26 mouse cellular contexts compared by ENCODE assay signal in the genomic region with DNA sequence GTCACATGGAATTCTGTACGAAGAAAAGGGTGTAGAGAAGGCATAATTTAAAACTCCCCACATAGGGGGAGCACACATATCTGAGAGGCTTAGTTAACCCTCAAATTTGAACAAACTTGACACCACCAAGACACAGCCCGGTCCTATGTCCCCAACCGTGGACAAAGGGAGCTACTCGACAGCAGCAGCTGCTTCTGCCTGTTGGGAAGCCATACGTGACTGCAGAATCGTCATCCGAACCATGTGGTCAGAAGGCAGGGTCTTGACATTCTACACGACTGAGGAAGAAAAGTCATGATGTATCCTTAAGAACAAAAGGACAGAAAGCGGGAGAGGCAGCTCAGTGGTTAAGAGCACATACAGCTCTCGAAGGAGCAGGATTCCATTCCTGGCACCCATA. TPM values are rescaled to one million over a fixed set of nuclear protein-coding genes. Genes with fewer than 3 reads are reported as not detected.
DNase-seq lines count a peak whose midpoint lies in the region; ATAC-seq and TF ChIP-seq lines count a peak whose summit lies in the region.
"Had no signal": no experiment of that assay in that cellular context is flagged by ENCODE, and none has a peak within 500 bp of the region (broad histone marks: within the 10 kb centered on the region; RNA-seq: fewer than 3 reads in every experiment).

No protein-coding gene starts in this region.

- H3K9me3 ChIP-seq in heart, embryonic 10.5 days: no peaks in the 10 kb centered on the region
- no peaks in the 10 kb centered on the region for H3K9me3 ChIP-seq in kidney, embryonic 15.5 days (replicated peaks)
- no peaks in the 10 kb centered on the region for H3K9me3 ChIP-seq in limb, embryonic 14.5 days (ENCODE audit: control insufficient read depth, low read length)
- H3K9me3 ChIP-seq: forebrain, embryonic 10.5 days; hindbrain, embryonic 13.5 days; midbrain, embryonic 13.5 days had no signal

- no peaks in the 10 kb centered on the region for H3K79me2 ChIP-seq in C2C12 (ENCODE audit: control insufficient read depth, insufficient read depth)

- TF ChIP-seq POLR2A in kidney, adult 2 months (IDR thresholded peaks at IDR 0.05; ENCODE audit: low read depth, low read length): no peak
- no peak for TF ChIP-seq POLR2A in limb, embryonic 14.5 days (IDR thresholded peaks at IDR 0.05; ENCODE audit: borderline replicate concordance, extremely low read depth, insufficient read depth, insufficient read length)

- no peak for TF ChIP-seq CTCF in kidney, adult 2 months (conservative IDR thresholded peaks at IDR 0.05; ENCODE audit: insufficient read depth, insufficient read length, low read depth, low read length)
- no peak for TF ChIP-seq CTCF in C2C12 (IDR thresholded peaks at IDR 0.05; ENCODE audit: control insufficient read depth, insufficient read depth, insufficient read length)

- intact Hi-C loops in left cerebral cortex, postnatal 36 days (cut with DNase I): no loop called here

- H3K27me3 ChIP-seq in heart, embryonic 10.5 days (ENCODE audit: insufficient read depth, poor library complexity, severe bottlenecking): no peaks in the 10 kb centered on the region
- H3K27me3 ChIP-seq in kidney, embryonic 15.5 days: no peaks in the 10 kb centered on the region
- no peaks in the 10 kb centered on the region for H3K27me3 ChIP-seq in kidney, adult 2 months (replicated peaks; ENCODE audit: control insufficient read depth, insufficient read depth, low read length)
- peaks cover 24% of the 10 kb centered on the region for H3K27me3 ChIP-seq in C2C12 (ENCODE audit: control insufficient read depth, insufficient read depth, insufficient read length)
- H3K27me3 ChIP-seq in limb, embryonic 14.5 days (ENCODE audit: control insufficient read depth, insufficient read depth, low read length): no peaks in the 10 kb centered on the region
- H3K27me3 ChIP-seq: hindbrain, embryonic 13.5 days; midbrain, embryonic 13.5 days had no signal

- H3K4me2 ChIP-seq in kidney, embryonic 15.5 days: no peak overlapping the region
- H3K4me2 ChIP-seq in limb, embryonic 14.5 days (replicated peaks; ENCODE audit: low read depth, low read length, severe bottlenecking): no peak overlapping the region
- H3K4me2 ChIP-seq: hindbrain, embryonic 13.5 days; midbrain, embryonic 13.5 days had no signal

- no peak overlapping the region for H3K4me3 ChIP-seq in heart, embryonic 10.5 days
- no peak overlapping the region for H3K4me3 ChIP-seq in kidney, embryonic 15.5 days (replicated peaks)
- H3K4me3 ChIP-seq in kidney, adult 2 months (ENCODE audit: insufficient read depth, low read depth, low read length): no peak overlapping the region
- H3K4me3 ChIP-seq in C2C12 (ENCODE audit: insufficient read depth, poor library complexity, severe bottlenecking): no peak overlapping the region
- H3K4me3 ChIP-seq in limb, embryonic 14.5 days (replicated peaks; ENCODE audit: low read length): no peak overlapping the region
- H3K4me3 ChIP-seq: forebrain, embryonic 10.5 days; hindbrain, embryonic 13.5 days; midbrain, embryonic 13.5 days had no signal

- 57% methylated on average over 10 of the region's 10 CpGs for WGBS in heart, embryonic 10.5 days
- 51% methylated on average over 10 of the region's 10 CpGs for WGBS in kidney, embryonic 15.5 days
- WGBS in kidney, adult 2 months: 55% methylated on average over 10 of the region's 10 CpGs
- 68% methylated on average over 10 of the region's 10 CpGs for WGBS in limb, embryonic 14.5 days

- no peak overlapping the region for H3K9ac ChIP-seq in kidney, embryonic 15.5 days
- H3K9ac ChIP-seq in limb, embryonic 14.5 days (ENCODE audit: low read depth, low read length, severe bottlenecking): no peak overlapping the region
- H3K9ac ChIP-seq: hindbrain, embryonic 13.5 days; midbrain, embryonic 13.5 days had no signal

- no peak for DNase-seq in heart, embryonic 10.5 days (ENCODE audit: low spot score)
- no peak for DNase-seq in heart, adult 18-20 months
- no peak for DNase-seq in kidney, adult 2 months
- no peak for DNase-seq in limb, embryonic 14.5 days (ENCODE audit: low spot score)
- no peak for DNase-seq in left cerebral cortex, postnatal 36 days (ENCODE audit: low spot score in 2 of 2)
- DNase-seq in adrenal gland, adult 2 months: no peak
- DNase-seq: adrenal gland, postnatal 25 days; cerebellum, adult 11 months; cerebellum, postnatal 10 days; gastrocnemius, adult 2 months; heart, postnatal 14 days; liver; lung, postnatal 10 days; spleen, adult 18-20 months had no signal

- ATAC-seq in kidney, embryonic 15.5 days (replicated peaks; ENCODE audit: low FRiP score): no peak
- ATAC-seq in limb, embryonic 14.5 days (ENCODE audit: low FRiP score, low read depth): peak; percentile 79; the same call in 1 of the 2 replicates
- ATAC-seq: activated CD4-positive, CD25-positive, alpha-beta regulatory T cell, adult 4 months; CD4-positive, CD25-positive, alpha-beta regulatory T cell, adult 4 months; inflammation-experienced regulatory T-cells, adult 6 months; midbrain, embryonic 13.5 days had no signal

- peak overlapping the region; percentile 81 for H3K27ac ChIP-seq in heart, embryonic 10.5 days
- peak overlapping the region; percentile 78 for H3K27ac ChIP-seq in kidney, embryonic 15.5 days
- H3K27ac ChIP-seq in kidney, adult 2 months (ENCODE audit: insufficient read depth, low read depth, low read length): no peak overlapping the region
- no peak overlapping the region; the same call in 1 of the 2 replicates for H3K27ac ChIP-seq in limb, embryonic 14.5 days (replicated peaks; ENCODE audit: low read depth, low read length)
- H3K27ac ChIP-seq: forebrain, embryonic 10.5 days; gastrocnemius, adult 2 months; hindbrain, embryonic 13.5 days; midbrain, embryonic 13.5 days had no signal

- no peaks in the 10 kb centered on the region for H3K36me3 ChIP-seq in heart, embryonic 10.5 days
- H3K36me3 ChIP-seq in kidney, embryonic 15.5 days: no peaks in the 10 kb centered on the region
- H3K36me3 ChIP-seq in kidney, adult 2 months (ENCODE audit: control insufficient read depth, insufficient read depth, low read length): no peaks in the 10 kb centered on the region
- H3K36me3 ChIP-seq in C2C12 (ENCODE audit: control insufficient read depth, insufficient read depth): no peaks in the 10 kb centered on the region
- H3K36me3 ChIP-seq in limb, embryonic 14.5 days (ENCODE audit: control insufficient read depth, insufficient read depth, low read length): no peaks in the 10 kb centered on the region
- H3K36me3 ChIP-seq: forebrain, embryonic 10.5 days; hindbrain, embryonic 13.5 days; midbrain, embryonic 13.5 days had no signal

- peaks cover 60% of the 10 kb centered on the region for H3K4me1 ChIP-seq in heart, embryonic 10.5 days
- peaks cover 35% of the 10 kb centered on the region for H3K4me1 ChIP-seq in kidney, embryonic 15.5 days
- H3K4me1 ChIP-seq in kidney, adult 2 months (ENCODE audit: control insufficient read depth, insufficient read depth, low read length): no peaks in the 10 kb centered on the region
- H3K4me1 ChIP-seq in limb, embryonic 14.5 days (ENCODE audit: control insufficient read depth, insufficient read depth, low read length): peaks cover 7% of the 10 kb centered on the region
- H3K4me1 ChIP-seq: forebrain, embryonic 10.5 days; hindbrain, embryonic 13.5 days; midbrain, embryonic 13.5 days had no signal

- no peaks in the 10 kb centered on the region for H3K79me3 ChIP-seq in C2C12 (ENCODE audit: low read depth)

- H3ac ChIP-seq in C2C12 (ENCODE audit: control insufficient read depth, insufficient read length, low read depth): no peak overlapping the region

TF ChIP-seq in C2C12, 6 proteins besides CTCF, POLR2A, EP300 and RAD21:
- TF ChIP-seq MYOD1 (IDR thresholded peaks at IDR 0.05; ENCODE audit: control insufficient read depth, insufficient read length, low read depth): peak; percentile 78
- TF ChIP-seq FOSL1 (IDR thresholded peaks at IDR 0.05; ENCODE audit: insufficient read depth, low read length, poor library complexity, severe bottlenecking): no peak
TF ChIP-seq in C2C12: peak in this region for 1.

RNA-seq across cellular contexts. Expression of a gene that starts 31.7 kb away (rescaled TPM):
- 146 and 177 TPM in 2 replicates for polyA plus RNA-seq in heart, embryonic 10.5 days (2016; fragmentation: Nextera tagmentation; extraction: Ambion mirVana)
- total RNA-seq in heart, adult 18-20 months (2021): 10 to 100 TPM; 54.5 to 74.1 TPM
- 170 and 206 TPM in 2 replicates for polyA plus RNA-seq in kidney, embryonic 15.5 days (2015; fragmentation: Nextera tagmentation; extraction: Ambion mirVana)
- polyA plus RNA-seq in kidney, adult 2 months (2012; rRNA removed): 16.9 and 29.5 TPM in 2 replicates
- 32.4 TPM for polyA plus RNA-seq in C2C12 (2012; fragmentation: generic; extraction: Trizol)
- polyA plus RNA-seq in limb, embryonic 14.5 days (2012; rRNA removed): 255 and 292 TPM in 2 replicates
- 265 and 288 TPM in 2 replicates for polyA plus RNA-seq in limb, embryonic 14.5 days (2014; fragmentation: Nextera tagmentation; extraction: Ambion mirVana)
- 10 to 100 TPM in 1 of 2 experiments, 1 to 10 TPM in 1; 9.0 to 14.4 TPM for total RNA-seq in left cerebral cortex, postnatal 36 days (2021)
- total RNA-seq in adrenal gland, adult 2 months (2021): 10 to 100 TPM; 34.0 to 38.5 TPM
- polyA plus RNA-seq in adrenal gland, adult 2 months (2012; rRNA removed): 37.6 and 42.1 TPM in 2 replicates
- polyA plus RNA-seq: CD4-positive, CD25-positive, alpha-beta regulatory T cell, adult 4 months; inflammation-experienced regulatory T-cells, adult 6 months had no signal

RNA-seq across cellular contexts. Expression of a gene that starts 42.2 kb away (rescaled TPM):
- polyA plus RNA-seq in heart, embryonic 10.5 days (2016; fragmentation: Nextera tagmentation; extraction: Ambion mirVana): 0.15 TPM in 1 of 2 replicates, not detected in the other
- not detected for total RNA-seq in heart, adult 18-20 months (2021)
- polyA plus RNA-seq in kidney, embryonic 15.5 days (2015; fragmentation: Nextera tagmentation; extraction: Ambion mirVana): 0.53 TPM in 2 replicates
- 0.16 and 0.17 TPM in 2 replicates for polyA plus RNA-seq in kidney, adult 2 months (2012; rRNA removed)
- not detected for polyA plus RNA-seq in C2C12 (2012; fragmentation: generic; extraction: Trizol)
- polyA plus RNA-seq in limb, embryonic 14.5 days (2012; rRNA removed): 0.44 and 0.73 TPM in 2 replicates
- 0.62 and 0.72 TPM in 2 replicates for polyA plus RNA-seq in limb, embryonic 14.5 days (2014; fragmentation: Nextera tagmentation; extraction: Ambion mirVana)
- not detected for total RNA-seq in left cerebral cortex, postnatal 36 days (2021)
- not detected for total RNA-seq in adrenal gland, adult 2 months (2021)
- not detected in 2 replicates for polyA plus RNA-seq in adrenal gland, adult 2 months (2012; rRNA removed)
- total RNA-seq: adrenal gland, postnatal 25 days; gastrocnemius, adult 2 months; heart, postnatal 14 days; left cerebral cortex, postnatal 10 days; megakaryocyte, adult 5-6 weeks had no signal
- polyA plus RNA-seq: activated CD4-positive, CD25-positive, alpha-beta regulatory T cell, adult 4 months; CD4-positive, CD25-positive, alpha-beta regulatory T cell, adult 4 months; inflammation-experienced regulatory T-cells, adult 6 months; liver, embryonic 16.5 days had no signal

RNA-seq across cellular contexts. Expression of a gene that starts 42.3 kb away (rescaled TPM):
- 0.11 and 0.20 TPM in 2 replicates for polyA plus RNA-seq in heart, embryonic 10.5 days (2016; fragmentation: Nextera tagmentation; extraction: Ambion mirVana)
- total RNA-seq in heart, adult 18-20 months (2021): not detected
- polyA plus RNA-seq in kidney, embryonic 15.5 days (2015; fragmentation: Nextera tagmentation; extraction: Ambion mirVana): 0.21 and 0.22 TPM in 2 replicates
- polyA plus RNA-seq in kidney, adult 2 months (2012; rRNA removed): not detected in 2 replicates
- polyA plus RNA-seq in C2C12 (2012; fragmentation: generic; extraction: Trizol): 0.01 TPM
- polyA plus RNA-seq in limb, embryonic 14.5 days (2012; rRNA removed): 0.52 and 0.58 TPM in 2 replicates
- polyA plus RNA-seq in limb, embryonic 14.5 days (2014; fragmentation: Nextera tagmentation; extraction: Ambion mirVana): 0.23 and 0.72 TPM in 2 replicates
- not detected for total RNA-seq in left cerebral cortex, postnatal 36 days (2021)
- total RNA-seq in adrenal gland, adult 2 months (2021): not detected
- polyA plus RNA-seq in adrenal gland, adult 2 months (2012; rRNA removed): 0.02 TPM in 1 of 2 replicates, not detected in the other
- total RNA-seq: adrenal gland, postnatal 25 days; gastrocnemius, adult 2 months; left cerebral cortex, postnatal 10 days; megakaryocyte, adult 5-6 weeks had no signal
- polyA plus RNA-seq: activated CD4-positive, CD25-positive, alpha-beta regulatory T cell, adult 4 months; gonadal fat pad, adult 2 months had no signal

Comparison
In these comparisons a context has a peak if more than half of its experiments do, and no peak if none do; other contexts are left out.
1. H3K27ac ChIP-seq: peak in heart, embryonic 10.5 days (single experiment) and kidney, embryonic 15.5 days (single experiment); none in kidney, adult 2 months (single experiment) and limb, embryonic 14.5 days (single experiment).